ENCODE assay signal across 9 mouse cellular contexts in the genomic region with DNA sequence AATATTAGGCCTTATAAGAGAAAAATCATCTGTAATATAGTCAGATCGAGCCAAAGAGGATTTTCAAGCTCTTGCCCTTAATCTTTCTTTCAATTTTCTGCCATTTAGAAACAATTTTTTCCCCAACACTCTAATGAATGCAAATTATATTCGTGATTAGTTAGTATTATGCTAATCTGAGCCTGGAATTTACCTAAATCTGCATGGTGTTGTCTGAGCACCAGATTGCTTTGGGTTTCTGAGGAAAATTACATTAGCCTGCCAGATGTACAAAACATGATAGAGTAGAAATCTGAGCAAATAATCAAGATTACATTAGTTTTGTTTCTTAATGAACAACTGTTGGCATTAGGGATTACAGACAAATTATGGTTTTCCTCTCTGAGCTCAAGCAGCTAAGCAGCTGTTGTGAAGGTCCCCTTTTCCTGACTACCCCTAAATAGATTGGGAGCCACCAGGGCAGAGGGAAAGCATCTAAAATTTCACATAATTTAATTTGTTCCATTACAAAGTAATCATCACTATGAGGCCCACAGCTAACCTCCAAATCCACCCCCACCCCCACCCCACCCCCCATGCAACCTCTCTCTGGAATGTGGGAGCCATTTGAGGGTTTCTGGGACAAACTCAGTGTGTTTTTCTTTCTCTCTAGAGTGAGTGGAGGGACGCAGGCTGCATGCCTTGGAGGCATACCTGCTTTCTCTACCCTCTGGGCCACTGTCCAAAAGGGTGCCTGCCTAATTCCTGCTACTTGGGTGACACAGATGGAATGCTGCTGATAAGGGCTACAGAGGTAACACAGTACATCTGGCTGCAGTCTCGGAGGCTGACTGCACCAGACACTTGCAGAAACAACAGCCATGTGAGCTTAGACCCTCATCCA. TPM values are rescaled to one million over a fixed set of nuclear protein-coding genes. Genes with fewer than 3 reads are reported as not detected.
A peak's percentile ranks its signal among the peaks of the same experiment; 100 is the strongest.
DNase-seq lines count a peak whose midpoint lies in the region; ATAC-seq lines count a peak whose summit lies in the region.
"Had no signal": no experiment of that assay in that cellular context is flagged by ENCODE, and none has a peak within 500 bp of the region (broad histone marks: within the 10 kb centered on the region; RNA-seq: fewer than 3 reads in every experiment).

No protein-coding gene starts in this region.

- peak overlapping the region; percentile 69 for H3K27ac ChIP-seq in heart, embryonic 13.5 days (replicated peaks)
- H3K27ac ChIP-seq in embryonic facial prominence, embryonic 13.5 days = peak overlapping the region; percentile 64

- WGBS in heart, embryonic 13.5 days = 36% methylated on average over 4 of the region's 4 CpGs
- 21% methylated on average over 4 of the region's 4 CpGs for WGBS in embryonic facial prominence, embryonic 13.5 days

- peaks cover 46% of the 10 kb centered on the region for H3K4me1 ChIP-seq in heart, embryonic 13.5 days
- peaks cover 50% of the 10 kb centered on the region for H3K4me1 ChIP-seq in embryonic facial prominence, embryonic 13.5 days

- DNase-seq in heart, adult 8-10 months (ENCODE audit: low spot score) = no peak
- DNase-seq in kidney, adult 11 months = peak; percentile 31
- peak; percentile 10 for DNase-seq in lung, postnatal 25 days (ENCODE audit: low spot score)
- no peak for DNase-seq in cerebellum, adult 9-10 months
- no peak for DNase-seq in thymus, postnatal 10 days (ENCODE audit: low spot score in 2 of 2)
- no peak for DNase-seq in T-cell, adult 2 months (ENCODE audit: low spot score)
- DNase-seq: adrenal gland, adult 8-10 months had no signal

- no peaks in the 10 kb centered on the region for H3K36me3 ChIP-seq in heart, embryonic 13.5 days
- H3K36me3 ChIP-seq in embryonic facial prominence, embryonic 13.5 days = no peaks in the 10 kb centered on the region

- H3K27me3 ChIP-seq in heart, embryonic 13.5 days (replicated peaks) = no peaks in the 10 kb centered on the region
- peaks cover 29% of the 10 kb centered on the region for H3K27me3 ChIP-seq in embryonic facial prominence, embryonic 13.5 days

- H3K4me2 ChIP-seq in heart, embryonic 13.5 days = peak overlapping the region; percentile 44
- peak overlapping the region; percentile 43 for H3K4me2 ChIP-seq in embryonic facial prominence, embryonic 13.5 days

- no peak for ATAC-seq in heart, embryonic 13.5 days (ENCODE audit: extremely low read depth, insufficient number of reproducible peaks, low FRiP score, low TSS enrichment)
- ATAC-seq in embryonic facial prominence, embryonic 13.5 days (ENCODE audit: insufficient number of reproducible peaks, insufficient read depth, low FRiP score, low TSS enrichment, low read depth) = peak; percentile 81

- no peak overlapping the region for H3K9ac ChIP-seq in heart, embryonic 13.5 days
- no peak overlapping the region for H3K9ac ChIP-seq in embryonic facial prominence, embryonic 13.5 days

- no peak overlapping the region for H3K4me3 ChIP-seq in heart, embryonic 13.5 days
- H3K4me3 ChIP-seq in embryonic facial prominence, embryonic 13.5 days = no peak overlapping the region

- no peaks in the 10 kb centered on the region for H3K9me3 ChIP-seq in heart, embryonic 13.5 days
- H3K9me3 ChIP-seq in embryonic facial prominence, embryonic 13.5 days = no peaks in the 10 kb centered on the region

RNA-seq across cellular contexts. Expression of a gene that starts 14.2 kb away (rescaled TPM):
- 53.0 and 57.9 TPM in 2 replicates for polyA plus RNA-seq in heart, embryonic 13.5 days (2015; fragmentation: Nextera tagmentation; extraction: Ambion mirVana)
- 100 to 1,000 TPM; 115 to 138 (median 131) TPM for total RNA-seq in heart, adult 8-10 months (2022)
- polyA plus RNA-seq in embryonic facial prominence, embryonic 13.5 days (2015; fragmentation: Nextera tagmentation; extraction: Ambion mirVana) = 104 and 132 TPM in 2 replicates

Comparison
In these comparisons a context has a peak if more than half of its experiments do, and no peak if none do; other contexts are left out.
1. DNase-seq: peak in kidney, adult 11 months (single experiment) and lung, postnatal 25 days (single experiment); none in heart, adult 8-10 months (single experiment), cerebellum, adult 9-10 months (single experiment), thymus, postnatal 10 days (0 of 2) and T-cell, adult 2 months (single experiment).